Mouse (Mus musculus): ENCODE data around the gene 1700080O16Rik. TPM values are rescaled to one million over a fixed set of nuclear protein-coding genes. Genes with fewer than 3 reads are reported as not detected.

1700080O16Rik gene
- total RNA-seq (2023) = not detected

GRCm38 (mm10) chrX:51972672-51973071 is at the start of gene 1700080O16Rik:
TSS of gene 1700080O16Rik (minus strand) at chrX:51972772.

Other genes with a start within 250 kb of the 1700080O16Rik start
- not detected for gene Usp26, start 171.5 kb downstream of the 1700080O16Rik start, total RNA-seq (2023)
- gene Gpc4, start 192.5 kb upstream of the 1700080O16Rik start, total RNA-seq (2023) = 1 to 10 TPM; 2.6 TPM

Data from neutrophil, adult 83 days (primary cell).